Mouse (Mus musculus) liver, embryonic 12.5 days (tissue): ENCODE data around the gene Wdr44. TPM values are rescaled to one million over a fixed set of nuclear protein-coding genes. Genes with fewer than 3 reads are reported as not detected.

Experiments used
- polyA plus RNA-seq: library from polyadenylated mRNA; unstranded; fragments of >200 nt; fragmentation: Nextera tagmentation; extraction: Ambion mirVana; gene quantifications from 2 replicates; pipeline ENCODE4 v1.2.1, GENCODE M21; 2016

Gene Wdr44
- polyA plus RNA-seq, 1 experiment from 2014 or later = 6.8 TPM

Other genes starting within 250 kb of the Wdr44 start
- gene Gm4907, start 189.5 kb downstream of the Wdr44 start, polyA plus RNA-seq = not detected in 2 replicates